Mouse (Mus musculus): ENCODE measurements around the gene Ncbp1. TPM values are rescaled to one million over a fixed set of nuclear protein-coding genes. Genes with fewer than 3 reads are reported as not detected.
A peak's percentile ranks its signal among the peaks of the same experiment; 100 is the strongest.

The Ncbp1 gene
- polyA plus RNA-seq, 1 experiment from 2014 or later = 84.9 TPM

DNA sequence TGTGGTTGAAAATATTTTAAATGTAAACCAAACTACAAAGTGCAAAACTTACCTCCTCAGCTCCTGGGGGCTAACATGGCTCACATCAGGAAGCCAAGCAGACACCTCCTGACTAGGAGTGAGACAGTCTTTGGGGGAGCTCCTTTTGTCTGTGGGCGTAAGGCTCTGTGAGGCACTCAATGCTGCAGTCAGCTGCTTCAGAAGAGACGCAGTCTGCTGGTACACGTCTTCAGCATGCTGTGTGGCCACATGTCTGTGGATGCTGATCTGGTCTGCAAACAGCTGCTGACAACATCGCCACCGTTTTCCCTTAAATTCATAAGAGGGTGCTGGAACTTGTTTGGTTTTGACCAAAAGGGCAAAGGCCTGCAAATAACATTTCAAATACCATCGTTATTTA, 6.6 kb upstream of the Ncbp1 start:
- Histone ChIP-seq H3K4me2 (no peak overlapping the region), H3K4me3 (no peak overlapping the region), H3K9ac (no peak overlapping the region), H3K27ac (no peak overlapping the region), H3K9me3 (no peaks in the 10 kb centered on the region), H3K36me3 (peaks cover 74% of the 10 kb centered on the region), H3K27me3 (no peaks in the 10 kb centered on the region), H3K4me1 (peaks cover 2% of the 10 kb centered on the region)
- ATAC-seq (ENCODE audit: insufficient number of reproducible peaks, insufficient read depth, low FRiP score, low TSS enrichment, low read depth) = no peak
- WGBS = 89% methylated on average over 6 of the region's 6 CpGs

DNA sequence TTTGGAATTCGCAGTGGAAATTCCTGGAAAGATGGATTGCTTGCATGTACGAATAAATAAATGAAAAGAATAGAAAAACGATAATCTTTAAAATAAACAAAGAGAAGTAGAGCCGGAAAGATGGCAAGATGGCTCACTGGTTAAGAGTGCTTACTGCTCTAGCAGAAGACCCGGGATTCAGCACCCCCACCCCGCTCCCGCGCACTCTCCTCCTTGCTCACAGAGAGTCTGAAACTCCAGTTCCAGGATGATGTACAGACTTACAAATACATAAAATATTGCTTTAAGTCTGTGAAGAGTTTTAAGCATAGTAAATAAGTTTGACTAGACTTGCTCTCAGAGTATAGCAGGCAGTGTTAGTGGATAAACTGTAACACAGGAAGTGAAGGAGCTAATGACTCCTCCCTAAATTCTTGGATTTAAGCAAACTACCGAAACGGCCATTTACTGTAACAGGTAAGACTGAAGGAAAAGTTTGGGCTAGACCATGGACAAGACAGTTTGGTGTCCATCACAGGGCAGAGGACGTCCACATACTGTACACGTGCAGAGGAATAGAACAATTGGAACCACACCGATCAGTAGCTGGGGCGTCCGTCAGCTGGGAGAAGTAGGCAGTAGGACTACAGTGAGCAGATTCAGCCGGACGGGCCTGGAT, 655 bp upstream of the Ncbp1 start:
- peaks cover 23% of the 10 kb centered on the region for H3K36me3 ChIP-seq
- ATAC-seq (ENCODE audit: insufficient number of reproducible peaks, insufficient read depth, low FRiP score, low TSS enrichment, low read depth) = peak; percentile 76

DNA sequence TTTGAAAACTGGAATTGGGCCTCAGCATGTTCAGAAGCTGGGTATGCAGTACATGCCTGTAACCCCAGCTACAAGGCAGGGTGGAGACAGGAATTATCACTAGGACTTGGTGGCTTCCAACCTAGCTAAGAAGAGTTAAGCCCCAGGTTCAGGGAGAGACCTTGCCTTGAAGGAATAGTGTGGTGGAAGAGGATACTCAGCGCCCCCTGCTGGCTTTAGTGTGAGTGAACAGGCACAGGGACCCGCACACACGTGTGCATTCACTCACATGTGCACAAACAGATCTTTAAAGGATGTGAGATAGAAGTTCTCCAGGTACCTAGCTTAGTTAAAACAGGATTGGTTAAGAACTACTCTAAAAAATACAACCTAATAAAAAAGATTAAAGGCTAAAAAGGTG, 5.9 kb downstream of the Ncbp1 start:
- Histone ChIP-seq H3K4me2 (no peak overlapping the region), H3K27me3 (no peaks in the 10 kb centered on the region), H3K9me3 (no peaks in the 10 kb centered on the region), H3K4me3 (no peak overlapping the region), H3K36me3 (peaks cover 31% of the 10 kb centered on the region), H3K9ac (no peak overlapping the region), H3K27ac (no peak overlapping the region), H3K4me1 (peaks cover 11% of the 10 kb centered on the region)
- 73% methylated on average over 3 of the region's 3 CpGs for WGBS
- ATAC-seq (ENCODE audit: insufficient number of reproducible peaks, insufficient read depth, low FRiP score, low TSS enrichment, low read depth) = no peak

More for the DNA sequence above, 655 bp upstream of the Ncbp1 start:
- Histone ChIP-seq H3K4me1 (peaks cover 19% of the 10 kb centered on the region), H3K9me3 (no peaks in the 10 kb centered on the region), H3K9ac (peak overlapping the region; percentile 95), H3K27me3 (no peaks in the 10 kb centered on the region), H3K4me2 (peak overlapping the region; percentile 82), H3K27ac (peak overlapping the region; percentile 96), H3K4me3 (peak overlapping the region; percentile 91)
- WGBS = 7% methylated on average over 17 of the region's 17 CpGs

DNA sequence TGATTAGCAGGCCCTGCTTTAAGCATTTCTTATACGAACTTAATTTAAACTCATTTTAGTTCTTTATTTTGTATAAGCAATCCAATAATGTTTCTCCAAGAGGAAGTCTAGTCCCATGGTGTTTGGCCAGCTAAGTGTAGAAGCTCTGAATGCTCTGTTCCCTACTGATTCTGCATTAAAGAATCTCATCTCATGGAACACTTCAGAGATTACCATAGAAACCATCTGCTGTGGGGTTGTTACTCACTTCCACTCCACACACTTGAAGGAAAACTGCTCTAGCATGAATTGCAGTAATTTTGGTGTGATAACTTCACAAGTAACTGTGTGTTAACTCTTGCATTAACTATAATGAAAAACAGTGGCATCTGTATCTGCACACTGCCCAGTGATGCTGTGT, 8.5 kb downstream of the Ncbp1 start:
- Histone ChIP-seq H3K36me3 (peaks cover 51% of the 10 kb centered on the region), H3K4me3 (no peak overlapping the region), H3K4me1 (no peaks in the 10 kb centered on the region), H3K27ac (no peak overlapping the region), H3K4me2 (no peak overlapping the region), H3K9ac (no peak overlapping the region), H3K27me3 (no peaks in the 10 kb centered on the region), H3K9me3 (no peaks in the 10 kb centered on the region)
- no peak for ATAC-seq (ENCODE audit: insufficient number of reproducible peaks, insufficient read depth, low FRiP score, low TSS enrichment, low read depth)
- whole genome bisulfite sequencing = 95% methylated on average over 1 of the region's 1 CpGs

DNA sequence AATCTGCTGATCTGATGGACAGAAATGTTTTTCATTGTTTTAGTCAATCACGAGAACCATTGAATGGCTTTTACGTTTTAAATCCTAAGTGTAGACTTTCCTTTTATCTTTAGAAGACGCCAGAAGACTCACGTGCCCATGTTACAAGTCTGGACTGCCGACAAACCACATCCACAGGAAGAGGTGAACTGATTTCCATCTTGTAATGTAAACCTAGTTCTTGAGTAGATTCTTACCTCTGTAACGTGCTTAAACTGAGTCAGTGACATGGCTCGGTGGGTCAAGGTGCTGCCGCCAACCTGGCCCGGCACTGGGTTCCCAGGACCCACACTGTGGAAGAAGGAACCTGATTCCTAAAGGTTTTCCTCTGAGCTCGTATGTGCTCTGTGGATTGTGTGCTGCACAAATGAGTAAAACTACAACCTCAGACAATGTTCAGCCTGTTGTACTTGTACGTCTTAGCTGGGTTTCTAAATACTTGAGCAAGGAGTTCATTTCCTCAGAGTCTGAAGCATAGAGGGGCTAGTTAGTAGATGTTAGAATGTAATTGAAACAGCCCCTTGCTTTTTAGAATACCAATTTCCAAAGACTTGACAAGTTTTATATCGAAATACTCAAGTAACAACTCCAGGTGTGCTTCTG, 13.6 kb downstream of the Ncbp1 start:
- 92% methylated on average over 12 of the region's 12 CpGs for WGBS
- no peak overlapping the region for H3K4me2 ChIP-seq
- no peaks in the 10 kb centered on the region for H3K4me1 ChIP-seq
- H3K4me3 ChIP-seq = no peak overlapping the region
- H3K9ac ChIP-seq = no peak overlapping the region
- H3K9me3 ChIP-seq = no peaks in the 10 kb centered on the region
- no peaks in the 10 kb centered on the region for H3K27me3 ChIP-seq
- ATAC-seq (ENCODE audit: insufficient number of reproducible peaks, insufficient read depth, low FRiP score, low TSS enrichment, low read depth) = no peak
- H3K36me3 ChIP-seq = peaks cover 86% of the 10 kb centered on the region
- H3K27ac ChIP-seq = no peak overlapping the region

DNA sequence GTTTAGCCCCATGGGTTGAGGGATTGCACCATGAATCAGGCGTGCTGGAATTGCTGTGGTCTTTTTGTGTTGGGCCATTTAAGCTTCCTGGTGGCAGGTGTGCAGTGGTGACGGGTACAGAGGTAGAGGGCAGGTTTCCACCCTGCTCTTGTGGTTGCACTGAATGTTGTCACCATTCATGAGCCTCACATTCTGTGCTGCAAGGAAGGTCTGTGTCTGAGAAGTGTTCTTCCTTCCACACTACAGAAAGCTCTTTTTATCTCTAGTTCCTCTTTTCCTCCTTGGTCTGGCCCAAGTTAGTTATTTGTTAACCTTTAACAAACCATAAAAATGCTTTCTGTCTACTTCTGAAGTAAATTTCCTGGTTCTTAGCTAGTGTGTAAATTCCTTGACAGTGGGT, 25.6 kb downstream of the Ncbp1 start:
- 82% methylated on average over 2 of the region's 2 CpGs for WGBS
- Histone ChIP-seq H3K27me3 (no peaks in the 10 kb centered on the region), H3K9me3 (no peaks in the 10 kb centered on the region), H3K4me3 (no peak overlapping the region), H3K27ac (no peak overlapping the region), H3K4me2 (no peak overlapping the region), H3K4me1 (no peaks in the 10 kb centered on the region), H3K36me3 (peaks cover 85% of the 10 kb centered on the region), H3K9ac (no peak overlapping the region)
- ATAC-seq (ENCODE audit: insufficient number of reproducible peaks, insufficient read depth, low FRiP score, low TSS enrichment, low read depth) = no peak

DNA sequence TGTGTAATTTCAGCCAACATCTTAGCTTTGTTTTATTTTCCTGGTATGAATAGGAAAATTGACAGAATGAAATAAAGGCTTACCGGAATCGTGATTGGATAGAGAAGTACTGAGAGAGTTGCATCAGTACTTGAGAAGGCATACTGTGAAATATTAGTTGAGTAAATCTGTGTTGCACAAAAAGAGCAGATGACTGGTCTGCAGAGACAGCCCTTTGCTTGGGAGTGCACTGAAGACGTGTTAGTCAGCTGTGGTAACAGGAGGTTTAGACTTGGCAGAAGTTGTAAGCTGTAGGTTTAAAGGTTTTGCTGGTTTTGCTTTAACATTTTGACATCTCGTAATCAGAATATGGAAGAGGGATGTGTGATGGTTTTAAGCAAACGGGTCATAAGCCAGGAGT, 27.4 kb downstream of the Ncbp1 start:
- Histone ChIP-seq H3K36me3 (peaks cover 86% of the 10 kb centered on the region), H3K27me3 (no peaks in the 10 kb centered on the region), H3K27ac (no peak overlapping the region), H3K9me3 (no peaks in the 10 kb centered on the region), H3K4me1 (no peaks in the 10 kb centered on the region), H3K4me3 (no peak overlapping the region), H3K9ac (no peak overlapping the region), H3K4me2 (no peak overlapping the region)
- no peak for ATAC-seq (ENCODE audit: insufficient number of reproducible peaks, insufficient read depth, low FRiP score, low TSS enrichment, low read depth)
- 93% methylated on average over 5 of the region's 5 CpGs for WGBS

DNA sequence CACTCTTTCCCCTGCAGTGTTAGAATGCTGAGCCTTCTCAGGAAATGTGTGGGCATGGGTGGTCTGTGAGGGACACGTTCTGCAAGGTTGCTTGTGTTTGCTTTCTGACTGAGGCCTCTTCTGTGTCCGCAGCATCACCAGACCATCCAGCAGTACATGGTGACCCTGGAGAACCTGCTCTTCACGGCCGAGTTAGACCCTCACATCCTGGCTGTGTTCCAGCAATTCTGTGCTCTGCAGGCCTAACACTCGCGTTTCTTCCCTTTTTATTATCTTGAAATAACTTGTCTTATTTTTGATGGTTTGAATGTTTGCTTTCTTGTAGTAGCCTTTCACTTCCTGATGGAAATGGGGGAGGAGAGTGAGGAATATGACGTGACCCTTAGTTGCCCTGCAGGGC, 33.3 kb downstream of the Ncbp1 start:
- 84% methylated on average over 7 of the region's 7 CpGs for WGBS
- no peaks in the 10 kb centered on the region for H3K9me3 ChIP-seq
- H3K4me3 ChIP-seq = no peak overlapping the region
- H3K9ac ChIP-seq = no peak overlapping the region
- peaks cover 92% of the 10 kb centered on the region for H3K36me3 ChIP-seq
- ATAC-seq (ENCODE audit: insufficient number of reproducible peaks, insufficient read depth, low FRiP score, low TSS enrichment, low read depth) = no peak
- no peaks in the 10 kb centered on the region for H3K27me3 ChIP-seq
- no peaks in the 10 kb centered on the region for H3K4me1 ChIP-seq
- H3K4me2 ChIP-seq = no peak overlapping the region
- no peak overlapping the region for H3K27ac ChIP-seq

DNA sequence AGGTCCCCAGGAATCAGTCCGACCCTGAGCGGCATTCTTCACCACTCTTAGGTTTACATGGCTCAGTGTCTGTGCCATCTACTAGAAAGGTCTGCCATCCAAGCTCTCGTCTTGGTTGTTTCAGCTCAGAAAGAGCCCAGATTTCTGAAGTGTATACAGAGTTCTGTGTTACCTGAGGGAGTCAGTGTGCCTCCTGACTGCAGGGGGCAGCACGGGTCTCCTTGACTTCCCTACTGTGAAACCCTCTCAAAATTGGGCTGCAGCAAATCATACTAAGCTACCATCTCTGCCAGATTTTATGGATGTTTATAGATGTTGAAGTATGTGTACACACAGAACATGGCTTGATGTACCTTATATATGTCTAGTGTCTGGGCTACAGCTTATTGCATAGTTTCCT, 37.9 kb downstream of the Ncbp1 start:
- peaks cover 92% of the 10 kb centered on the region for H3K36me3 ChIP-seq
- H3K4me3 ChIP-seq = no peak overlapping the region

DNA sequence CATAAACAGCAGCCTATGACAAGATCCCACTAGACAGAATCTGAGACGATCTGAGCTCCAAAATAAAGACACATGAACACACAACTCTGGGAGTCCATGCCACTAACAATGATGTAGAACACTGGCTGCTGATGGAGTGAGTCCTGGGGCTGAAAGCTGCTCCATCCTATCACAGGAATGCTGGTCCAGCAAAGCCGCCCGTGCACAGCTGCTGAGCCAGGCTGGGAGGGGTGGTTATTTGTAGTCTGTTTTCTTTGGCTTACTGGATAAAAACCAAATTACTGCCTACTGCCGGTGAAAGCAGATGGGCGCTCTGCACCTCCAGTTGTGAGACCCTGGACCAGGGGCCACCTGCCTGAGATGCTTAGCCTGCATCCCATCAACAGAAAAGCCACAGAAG, 38.6 kb downstream of the Ncbp1 start:
- Histone ChIP-seq H3K27ac (no peak overlapping the region), H3K27me3 (no peaks in the 10 kb centered on the region), H3K9me3 (no peaks in the 10 kb centered on the region), H3K4me3 (no peak overlapping the region), H3K36me3 (peaks cover 92% of the 10 kb centered on the region), H3K9ac (no peak overlapping the region), H3K4me2 (no peak overlapping the region), H3K4me1 (no peaks in the 10 kb centered on the region)
- ATAC-seq (ENCODE audit: insufficient number of reproducible peaks, insufficient read depth, low FRiP score, low TSS enrichment, low read depth) = no peak
- WGBS = 83% methylated on average over 5 of the region's 5 CpGs

More for the DNA sequence above, 37.9 kb downstream of the Ncbp1 start:
- 76% methylated on average over 4 of the region's 4 CpGs for WGBS
- H3K9me3 ChIP-seq = no peaks in the 10 kb centered on the region
- H3K27ac ChIP-seq = no peak overlapping the region
- ATAC-seq (ENCODE audit: insufficient number of reproducible peaks, insufficient read depth, low FRiP score, low TSS enrichment, low read depth) = no peak
- H3K4me1 ChIP-seq = no peaks in the 10 kb centered on the region
- H3K27me3 ChIP-seq = no peaks in the 10 kb centered on the region
- H3K4me2 ChIP-seq = no peak overlapping the region
- no peak overlapping the region for H3K9ac ChIP-seq

DNA sequence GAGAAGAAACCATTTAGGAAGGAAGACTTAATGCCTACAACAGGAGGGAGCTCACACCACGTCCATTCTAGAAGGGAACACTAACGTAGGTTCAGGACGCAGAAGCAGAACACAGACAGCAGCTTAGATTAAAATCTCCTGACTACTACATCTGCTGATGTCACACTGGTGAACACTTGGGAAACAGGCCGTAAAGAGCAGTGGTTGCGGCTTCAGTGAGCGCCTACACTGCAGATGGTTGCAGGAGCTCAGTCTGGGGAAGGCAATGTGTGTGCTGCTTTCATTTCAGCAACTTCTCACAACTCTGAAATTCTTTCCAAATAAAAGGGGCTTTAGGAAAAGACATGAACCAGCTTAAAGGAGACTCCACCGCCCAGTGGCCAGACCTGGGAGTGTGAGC, 39.1 kb downstream of the Ncbp1 start:
- Histone ChIP-seq H3K4me3 (no peak overlapping the region), H3K4me2 (no peak overlapping the region), H3K4me1 (no peaks in the 10 kb centered on the region), H3K27ac (no peak overlapping the region), H3K9ac (no peak overlapping the region), H3K36me3 (peaks cover 94% of the 10 kb centered on the region), H3K9me3 (no peaks in the 10 kb centered on the region), H3K27me3 (no peaks in the 10 kb centered on the region)
- WGBS = 86% methylated on average over 7 of the region's 7 CpGs
- ATAC-seq (ENCODE audit: insufficient number of reproducible peaks, insufficient read depth, low FRiP score, low TSS enrichment, low read depth) = no peak

DNA sequence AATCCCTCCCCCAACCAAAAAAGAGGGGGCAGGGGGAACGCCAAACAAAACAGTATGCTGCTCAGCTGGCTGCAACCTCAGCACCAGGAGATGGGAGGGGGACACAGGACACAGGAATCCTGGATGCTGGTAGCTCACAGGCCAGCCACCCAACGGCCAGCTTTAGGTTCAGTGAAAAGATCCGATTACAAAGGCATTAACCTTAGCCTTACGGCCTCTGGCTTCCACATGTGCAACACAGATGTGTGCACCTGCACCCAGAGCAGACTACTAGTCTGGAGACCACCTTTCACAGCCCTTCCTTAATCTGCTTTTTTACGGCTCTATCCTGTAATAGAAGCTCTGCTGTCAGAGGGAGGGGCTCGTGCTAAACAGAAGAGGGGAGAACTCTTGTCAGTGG, 42.8 kb downstream of the Ncbp1 start:
- H3K4me3 ChIP-seq = no peak overlapping the region
- H3K27ac ChIP-seq = no peak overlapping the region
- no peaks in the 10 kb centered on the region for H3K9me3 ChIP-seq
- ATAC-seq (ENCODE audit: insufficient number of reproducible peaks, insufficient read depth, low FRiP score, low TSS enrichment, low read depth) = no peak
- peaks cover 96% of the 10 kb centered on the region for H3K36me3 ChIP-seq
- H3K4me2 ChIP-seq = no peak overlapping the region
- H3K4me1 ChIP-seq = no peaks in the 10 kb centered on the region
- no peaks in the 10 kb centered on the region for H3K27me3 ChIP-seq
- WGBS = 20% methylated on average over 6 of the region's 6 CpGs
- H3K9ac ChIP-seq = no peak overlapping the region

Measured in embryonic facial prominence, embryonic 13.5 days (tissue).